Mouse (Mus musculus) myocyte (in vitro differentiated cells): Measurements from ENCODE around the gene Kcnmb1.

Source experiments
- MAX ChIP-seq: IDR thresholded peaks from one replicate; pipeline ENCODE4 v1.6.1; 2011; ENCODE audit warnings: low read depth, mild to moderate bottlenecking, control low read depth
- MYOG ChIP-seq, 3 experiments: IDR thresholded peaks; one replicate each; pipeline ENCODE4 v1.6.1; 2011; ENCODE audit warnings: control low read depth in 2 of 3, low read depth in 2 of 3, mild to moderate bottlenecking in 2 of 3; ENCODE audit not compliant: insufficient read length in 2 of 3, control insufficient read depth in 1 of 3, insufficient read depth in 1 of 3
- POLR2A ChIP-seq: IDR thresholded peaks from one replicate; pipeline ENCODE4 v1.6.1; 2011; ENCODE audit warnings: low read depth, mild to moderate bottlenecking, control low read depth, moderate library complexity; ENCODE audit not compliant: insufficient read length

DNA sequence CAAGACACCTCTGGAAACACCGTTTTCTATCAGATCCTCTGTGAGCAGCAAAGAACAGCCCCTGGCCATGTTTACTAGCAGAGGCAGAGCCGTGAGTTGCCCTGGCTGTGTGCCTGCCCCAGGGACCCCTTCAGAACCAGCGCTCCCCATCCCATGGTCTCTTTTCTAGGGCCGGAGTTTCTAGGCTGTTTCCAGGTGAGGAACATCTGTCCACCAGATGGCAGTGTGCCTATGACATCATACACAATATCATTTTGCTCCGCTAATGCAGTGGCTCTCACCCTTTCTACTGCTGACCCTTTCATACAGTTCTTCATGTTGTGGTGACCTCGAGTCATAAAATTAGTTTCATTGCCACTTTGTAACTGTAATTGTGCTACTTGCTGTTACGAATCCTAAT lies 34.2 kb upstream of the Kcnmb1 start:
- TF ChIP-seq MAX: no peak
- TF ChIP-seq POLR2A: no peak
- TF ChIP-seq MYOG (IDR thresholded peaks at IDR 0.05; ENCODE audit: control insufficient read depth in 1 of 3, insufficient read depth in 1 of 3, insufficient read length in 2 of 3, low read depth in 2 of 3): no peak
